Mouse (Mus musculus) bone marrow macrophage, adult 2 months (primary cell): ENCODE data around the gene Map7d2. TPM values are rescaled to one million over a fixed set of nuclear protein-coding genes. Genes with fewer than 3 reads are reported as not detected.
"Not testable (repeated sequence)": the region's sequence is repeated elsewhere in the genome, so short reads cannot be mapped to it uniquely, and the experiment has no call there.

Experiments used
- H3K27ac ChIP-seq: 2 replicates; pipeline ENCODE4 v1.5.1; 2012; ENCODE audit warnings: low read depth, low read length; ENCODE audit not compliant: insufficient read depth
- H3K4me1 ChIP-seq: 2 replicates; pipeline ENCODE4 v1.6.1; 2012; ENCODE audit warnings: low read length; ENCODE audit not compliant: control insufficient read depth, insufficient read depth
- H3K4me3 ChIP-seq: 2 replicates; pipeline ENCODE4 v1.5.1; 2012; ENCODE audit warnings: mild to moderate bottlenecking, low read length, moderate library complexity; ENCODE audit not compliant: insufficient read depth
- CTCF ChIP-seq: IDR thresholded peaks from 2 replicates; pipeline ENCODE4 v1.5.1; 2012; ENCODE audit warnings: low read depth, mild to moderate bottlenecking, low read length, moderate library complexity
- POLR2A ChIP-seq: IDR thresholded peaks from 2 replicates; pipeline ENCODE4 v1.6.1; 2012; ENCODE audit warnings: mild to moderate bottlenecking, low read depth, low read length, borderline replicate concordance
- polyA plus RNA-seq: library from polyadenylated mRNA; stranded (reverse); fragments of >200 nt; gene quantifications from 2 replicates; pipeline ENCODE4 v1.2.4, GENCODE M21; 2012; ENCODE audit not compliant: missing spikeins, insufficient read depth, insufficient read length

The Map7d2 gene
- polyA plus RNA-seq, result not detected in 2 replicates

DNA sequence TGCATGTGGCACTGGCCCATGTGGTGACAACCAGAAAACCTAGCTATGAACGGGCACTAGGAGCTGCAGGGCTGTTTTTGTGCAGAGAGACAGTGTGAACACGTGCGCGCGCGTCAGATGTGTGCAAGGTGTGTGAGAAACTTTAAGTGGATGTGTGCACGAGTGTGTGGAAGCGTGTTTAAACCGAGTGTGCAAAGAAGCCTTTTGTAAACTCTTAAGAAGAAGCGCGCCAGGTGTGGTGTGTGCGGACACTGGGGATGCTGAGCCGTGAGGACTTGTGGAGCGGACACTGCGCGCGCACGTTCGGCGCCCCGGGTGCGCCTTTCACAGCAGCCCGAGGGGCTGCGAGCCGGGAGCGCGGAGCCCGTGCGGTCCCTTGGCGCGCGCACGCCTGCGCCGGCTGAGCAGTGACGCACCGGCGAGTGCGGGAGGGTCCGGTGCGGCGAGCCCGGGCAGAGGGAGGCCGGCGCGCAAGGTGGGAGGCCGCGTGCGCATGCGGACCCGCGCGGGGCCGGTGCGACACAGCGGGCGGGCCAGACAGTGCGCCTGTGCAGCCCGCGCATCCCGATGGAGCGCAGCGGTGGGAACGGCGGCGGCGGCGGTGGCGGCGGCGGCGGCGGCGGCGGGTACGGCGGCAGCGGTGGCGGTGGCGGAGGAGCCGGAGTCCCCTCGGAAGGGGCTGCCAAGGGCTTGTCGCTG lies at the start of gene Map7d2:
TSS of gene Map7d2 (plus strand) at position 443 of the 699 bp plus-strand sequence.
- TF ChIP-seq POLR2A, result no peak
- TF ChIP-seq CTCF, result no peak
- Histone ChIP-seq H3K4me3 (peak within 1 kb of the TSS; percentile 51), H3K4me1 (no peaks in the 10 kb centered on the region), H3K27ac (no peak within 1 kb of the TSS)

DNA sequence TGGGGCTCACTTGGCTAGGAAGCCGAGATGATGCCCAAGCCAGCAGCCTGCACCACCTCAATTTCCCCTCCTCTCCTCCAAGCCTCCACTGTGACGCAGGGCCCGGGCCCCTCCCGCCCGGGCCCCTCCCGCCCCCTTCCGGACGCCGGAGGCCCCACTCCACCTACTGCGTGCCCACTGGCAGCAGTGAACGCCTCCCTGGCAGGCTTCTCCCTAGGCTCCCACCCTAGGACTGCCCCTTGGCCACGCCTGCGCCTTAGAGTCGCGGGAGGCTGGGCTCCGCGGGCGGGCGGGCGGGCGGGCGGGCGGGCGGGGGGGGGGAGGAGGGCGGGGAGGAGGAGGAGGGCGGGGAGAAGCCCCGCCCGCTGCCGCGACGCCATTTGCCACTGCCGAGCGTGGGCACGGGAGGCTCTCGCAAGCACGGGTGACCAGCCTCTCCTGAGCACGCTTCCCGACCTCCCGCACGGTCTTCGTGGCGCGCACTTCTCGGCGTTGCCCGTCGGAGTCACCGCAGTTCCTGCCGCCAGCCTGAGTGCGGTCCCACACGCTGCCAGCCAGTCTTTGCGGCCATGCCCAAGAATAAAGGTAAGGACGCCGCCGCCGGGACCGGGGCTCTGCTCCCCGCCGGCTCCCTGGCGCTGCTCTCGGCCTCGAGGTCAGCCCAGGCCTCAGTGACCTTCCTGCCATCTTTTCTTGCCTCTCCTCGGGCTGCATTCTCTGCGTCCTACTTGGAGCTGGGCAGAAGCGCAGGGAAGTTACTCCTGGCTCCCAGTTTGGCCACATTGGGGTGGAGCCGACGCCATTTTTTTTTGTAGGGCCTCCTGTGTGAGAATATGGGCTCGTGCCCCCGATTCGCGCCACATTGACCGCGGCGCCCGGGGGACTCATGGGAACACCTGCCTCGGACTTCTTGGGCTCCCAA lies 42.3 kb upstream of the Map7d2 start, which contains the start of gene Eif1ax:
TSS of gene Eif1ax (plus strand) at position 348 of the 922 bp plus-strand sequence.
- TF ChIP-seq POLR2A (no peak), CTCF (no peak)
- H3K4me1 ChIP-seq, result peaks cover 6% of the 10 kb centered on the region; the same call in 1 of the 2 replicates
- peak within 1 kb of the TSS; percentile 92 for H3K4me3 ChIP-seq
- H3K27ac ChIP-seq, result peak within 1 kb of the TSS; percentile 37

DNA sequence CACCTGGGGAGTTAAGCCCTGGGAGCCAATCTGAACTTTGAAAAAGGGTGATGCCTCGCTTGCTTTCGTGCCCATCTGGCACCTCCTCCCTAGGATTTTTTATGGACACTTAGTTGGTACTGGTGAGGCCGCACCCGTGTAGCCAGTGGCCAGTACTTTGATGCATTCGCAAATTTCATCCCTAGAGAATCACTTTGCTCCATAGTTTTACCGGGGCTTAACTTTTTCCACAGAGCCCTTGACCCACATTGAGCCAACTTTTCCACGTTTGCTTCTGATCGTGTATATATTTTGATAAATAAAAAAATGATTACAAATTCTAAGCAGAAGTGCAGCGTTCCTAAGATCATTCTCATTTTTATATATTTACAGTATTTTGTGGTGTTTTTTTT lies 41.6 kb upstream of the Map7d2 start:
- H3K4me3 ChIP-seq, result peak overlapping the region; percentile 92
- H3K4me1 ChIP-seq, result peaks cover 6% of the 10 kb centered on the region; the same call in 1 of the 2 replicates
- TF ChIP-seq POLR2A (no peak), CTCF (no peak)
- peak overlapping the region; percentile 37 for H3K27ac ChIP-seq

DNA sequence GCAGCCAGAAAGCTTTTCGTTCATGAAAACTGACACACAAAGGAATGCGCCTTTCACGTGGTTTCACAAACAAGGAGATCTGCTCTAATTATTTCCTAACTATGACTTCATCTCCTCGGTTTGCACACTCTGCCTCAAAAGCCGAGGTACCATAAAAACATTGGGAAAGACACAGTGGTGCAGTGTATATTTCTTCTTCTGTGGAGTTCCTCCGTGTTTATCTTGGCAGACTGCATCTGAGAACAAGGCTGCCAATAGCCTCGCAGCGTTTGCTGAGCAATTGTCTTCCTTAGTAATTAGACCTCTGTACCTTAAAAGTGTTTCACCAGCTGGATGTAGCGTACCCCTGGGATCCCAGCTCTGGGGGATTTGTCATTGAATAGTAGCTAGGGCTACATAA lies 27.3 kb upstream of the Map7d2 start:
- Histone ChIP-seq H3K4me1 (no peaks in the 10 kb centered on the region), H3K27ac (no peak overlapping the region), H3K4me3 (no peak overlapping the region)
- TF ChIP-seq CTCF (no peak), POLR2A (no peak)

DNA sequence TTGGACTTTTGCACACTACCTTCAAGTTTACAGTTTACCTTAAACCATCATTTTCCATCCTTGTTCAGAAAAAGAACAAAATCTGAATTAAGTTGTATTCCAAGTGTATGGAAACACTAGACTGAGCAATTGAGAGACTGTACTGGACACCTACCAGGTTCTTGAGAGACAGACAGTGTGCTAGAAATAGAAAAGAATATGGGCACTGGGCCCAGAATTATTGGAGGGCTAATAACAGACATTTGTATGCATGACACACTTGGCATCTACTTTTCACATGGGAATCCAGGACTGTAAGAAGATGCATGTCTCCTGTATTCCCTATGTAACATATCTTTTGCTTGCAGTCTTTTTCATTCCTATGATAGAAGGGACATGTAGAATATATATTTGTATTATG lies 25.4 kb upstream of the Map7d2 start:
- Histone ChIP-seq H3K27ac (no peak overlapping the region), H3K4me3 (no peak overlapping the region), H3K4me1 (no peaks in the 10 kb centered on the region)
- TF ChIP-seq CTCF (no peak), POLR2A (no peak)

DNA sequence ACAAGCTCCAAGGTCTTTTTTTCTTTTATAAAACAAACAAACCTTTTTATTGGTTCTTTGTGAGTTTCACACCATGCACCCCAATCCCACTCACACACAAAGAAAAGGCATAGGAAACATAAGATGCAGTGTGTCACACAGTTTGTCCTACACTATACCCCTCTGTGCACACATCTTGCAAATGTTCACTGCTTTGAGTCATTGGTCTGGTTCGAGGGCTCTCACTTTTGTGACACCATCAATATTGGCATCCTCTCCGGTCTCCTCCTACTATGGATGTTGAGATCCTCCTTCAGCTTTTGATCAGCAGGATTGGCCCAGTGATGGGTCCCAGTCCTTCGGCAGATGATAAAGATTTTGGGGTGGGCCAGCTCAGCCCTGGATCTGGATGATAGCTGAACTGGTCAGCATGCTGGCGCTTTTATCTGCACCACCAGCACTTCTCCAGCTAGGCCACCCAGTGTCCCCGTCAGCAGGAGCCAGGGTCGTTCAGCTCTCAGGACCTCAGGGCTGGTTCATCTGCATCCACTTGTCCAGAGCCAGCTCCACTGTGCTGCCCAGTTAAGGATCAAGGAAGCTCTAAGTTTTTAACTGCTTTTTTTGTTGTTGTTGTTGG lies 23.9 kb upstream of the Map7d2 start:
- Histone ChIP-seq H3K27ac (no peak overlapping the region), H3K4me3 (no peak overlapping the region), H3K4me1 (no peaks in the 10 kb centered on the region)
- TF ChIP-seq POLR2A (no peak), CTCF (no peak)

DNA sequence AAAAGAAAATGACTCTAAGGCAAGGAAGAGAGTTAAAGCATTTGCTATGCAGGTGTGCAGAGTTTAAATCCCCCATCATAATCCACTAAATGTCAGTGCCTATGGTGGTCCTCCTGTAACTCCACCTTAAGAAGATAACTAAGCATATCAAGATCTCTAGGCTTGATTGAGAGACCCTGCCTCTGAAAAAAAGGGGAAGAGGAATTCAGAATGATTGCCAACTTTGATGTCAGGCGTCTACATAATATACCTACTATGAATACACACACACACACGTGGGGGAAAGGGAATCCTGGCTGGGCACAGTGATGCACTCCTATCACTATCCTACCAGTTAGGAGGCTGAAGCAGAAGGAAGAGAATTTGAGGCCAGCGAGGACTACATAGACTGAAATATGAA lies 23.1 kb upstream of the Map7d2 start:
- TF ChIP-seq CTCF, result no peak
- TF ChIP-seq POLR2A, result no peak
- Histone ChIP-seq H3K4me3 (no peak overlapping the region), H3K4me1 (no peaks in the 10 kb centered on the region), H3K27ac (no peak overlapping the region)

DNA sequence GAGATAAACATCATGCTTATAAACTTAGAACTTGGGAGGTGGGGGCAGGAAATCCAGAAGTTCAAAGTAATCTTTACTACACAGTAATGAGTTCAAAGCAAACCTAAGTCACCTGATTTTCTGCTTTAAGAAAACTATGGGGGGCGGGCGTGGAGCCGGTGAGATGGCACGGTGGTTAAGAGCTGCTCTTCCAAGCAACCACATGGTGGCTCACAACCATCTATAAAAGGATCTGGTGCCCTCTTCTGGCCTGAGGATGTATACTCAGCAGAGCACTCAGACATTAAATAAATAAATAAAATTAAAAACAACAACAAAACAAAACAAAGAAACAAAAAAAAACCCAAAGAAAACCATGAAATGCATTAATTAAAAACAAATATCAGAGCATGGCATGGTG lies 5.1 kb upstream of the Map7d2 start:
- no peaks in the 10 kb centered on the region for H3K4me1 ChIP-seq
- no peak overlapping the region for H3K4me3 ChIP-seq
- no peak overlapping the region for H3K27ac ChIP-seq
- TF ChIP-seq POLR2A, result no peak
- no peak for TF ChIP-seq CTCF

DNA sequence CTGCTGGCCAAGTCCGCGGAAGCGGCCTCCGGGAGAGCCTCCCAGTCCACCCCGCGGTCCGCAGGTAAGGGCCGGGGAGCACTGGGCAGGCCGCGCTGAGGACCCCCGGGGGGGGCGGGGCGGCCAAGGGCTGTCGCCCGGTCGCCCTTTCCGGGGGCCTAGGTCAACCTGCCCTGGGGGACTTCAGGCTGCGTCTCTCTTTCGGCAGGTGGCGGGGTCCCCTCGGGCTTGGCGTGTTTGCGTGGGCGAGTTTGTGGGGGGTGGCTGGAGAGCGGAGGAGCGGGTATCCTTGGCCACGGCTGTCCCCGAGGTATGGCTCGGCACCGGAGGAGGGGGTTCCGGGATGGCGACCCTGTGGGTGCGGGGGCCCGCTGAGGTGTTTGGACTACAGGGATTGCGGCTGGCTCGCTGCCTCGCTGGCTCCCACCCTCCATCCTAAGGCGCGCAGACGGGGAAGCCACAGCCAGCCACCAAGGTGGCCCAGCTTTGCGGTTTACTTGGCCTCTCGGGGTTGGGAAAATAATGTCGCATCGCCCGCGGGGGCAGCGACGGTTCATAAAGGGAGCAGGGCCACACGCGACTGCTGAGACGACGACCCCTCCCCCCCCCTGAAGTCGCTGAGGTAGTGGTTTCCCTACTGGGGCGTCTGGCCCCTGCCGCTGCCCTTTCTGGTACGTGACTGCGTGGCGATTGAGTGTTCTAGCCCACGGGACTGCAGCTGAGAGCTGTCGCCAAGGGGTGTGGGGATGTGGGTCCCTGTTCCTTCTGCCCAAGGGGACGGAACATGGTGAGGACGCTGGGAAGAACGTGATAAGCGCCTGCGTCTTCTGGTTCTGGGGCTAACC lies 679 bp downstream of the Map7d2 start:
- TF ChIP-seq POLR2A (no peak), CTCF (no peak)
- Histone ChIP-seq H3K4me3 (peak overlapping the region; percentile 51), H3K27ac (no peak overlapping the region), H3K4me1 (no peaks in the 10 kb centered on the region)

DNA sequence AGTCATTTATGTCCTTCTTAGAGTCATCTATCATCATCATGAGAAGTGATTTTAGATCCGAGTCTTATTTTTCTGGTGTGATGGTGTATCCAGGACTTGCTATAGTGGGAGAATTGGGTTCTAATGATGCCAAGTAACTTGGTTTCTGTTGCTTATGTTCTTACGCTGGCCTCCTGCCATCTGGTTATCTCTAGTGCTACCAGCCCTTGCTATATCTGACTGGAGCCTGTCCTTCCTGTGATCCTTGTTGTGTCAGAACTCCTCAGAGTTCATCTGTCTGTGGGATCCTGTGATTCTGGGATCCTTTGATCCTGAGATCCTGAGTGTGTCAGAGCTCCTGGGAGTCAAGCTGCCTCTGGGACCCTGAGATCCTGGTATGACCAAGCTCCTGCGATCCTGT lies 16.1 kb downstream of the Map7d2 start:
- H3K4me3 ChIP-seq, H3K4me1 ChIP-seq, H3K27ac ChIP-seq: not testable (repeated sequence)
